Mouse (Mus musculus) neural tube, embryonic 13.5 days (tissue): Measurements from ENCODE around the gene Lmo3. TPM values are rescaled to one million over a fixed set of nuclear protein-coding genes. Genes with fewer than 3 reads are reported as not detected.

Experiments used
- ATAC-seq: fragments of 200-750 bp; cut with Nextera tagmentation; 2 replicates; pipeline ENCODE4 v1.8.0; 2017; ENCODE audit warnings: low read depth, mild to moderate bottlenecking, moderate TSS enrichment, moderate library complexity
- H3K27ac ChIP-seq: fragments of 300-500 bp; sonication (generic); replicated peaks from 2 replicates; pipeline ENCODE4 v1.5.1; 2015; ENCODE audit warnings: moderate library complexity, mild to moderate bottlenecking, inconsistent platforms
- H3K27me3 ChIP-seq: fragments of 300-500 bp; sonication (generic); 2 replicates; pipeline ENCODE4 v1.6.1; 2015; ENCODE audit warnings: mild to moderate bottlenecking, inconsistent platforms
- H3K36me3 ChIP-seq: fragments of 300-500 bp; sonication (generic); 2 replicates; pipeline ENCODE4 v1.6.1; 2015; ENCODE audit warnings: mild to moderate bottlenecking, inconsistent platforms
- H3K4me1 ChIP-seq: fragments of 300-500 bp; sonication (generic); replicated peaks from 2 replicates; pipeline ENCODE4 v1.6.1; 2015; ENCODE audit warnings: inconsistent platforms
- H3K4me2 ChIP-seq: fragments of 300-500 bp; sonication (generic); 2 replicates; pipeline ENCODE4 v1.6.1; 2015; ENCODE audit warnings: inconsistent platforms, mild to moderate bottlenecking, moderate library complexity
- H3K4me3 ChIP-seq: fragments of 300-500 bp; sonication (generic); 2 replicates; pipeline ENCODE4 v1.5.1; 2015; ENCODE audit warnings: mild to moderate bottlenecking, inconsistent platforms
- H3K9ac ChIP-seq: fragments of 300-500 bp; sonication (generic); 2 replicates; pipeline ENCODE4 v1.6.1; 2015; ENCODE audit warnings: moderate library complexity, mild to moderate bottlenecking, inconsistent platforms
- H3K9me3 ChIP-seq: fragments of 300-500 bp; sonication (generic); 2 replicates; pipeline ENCODE4 v1.6.1; 2016; ENCODE audit warnings: inconsistent platforms
- WGBS: fragments of 180-500 bp; shearing (Covaris S2); methylation state at CpG from one replicate; pipeline ENCODE4 v1.1.7; 2015; 5-methylcytosine and 5-hydroxymethylcytosine counted together
- polyA plus RNA-seq: library from polyadenylated mRNA; unstranded; fragments of >200 nt; fragmentation: Nextera tagmentation; extraction: Ambion mirVana; gene quantifications from 2 replicates; pipeline ENCODE4 v1.2.1, GENCODE M21; 2015

Lmo3 gene
- polyA plus RNA-seq, 1 experiment from 2014 or later = 44.9 TPM

GRCm38 (mm10) chr6:138421191-138421613 lies 160.6 kb downstream of the Lmo3 start:
- Histone ChIP-seq H3K4me1 (peaks cover 70% of the 10 kb centered on the region), H3K36me3 (no peaks in the 10 kb centered on the region), H3K27ac (peak overlapping the region; percentile 87), H3K9me3 (no peaks in the 10 kb centered on the region), H3K4me3 (peak overlapping the region; percentile 46), H3K27me3 (peaks cover 9% of the 10 kb centered on the region; the same call in 1 of the 2 replicates), H3K9ac (peak overlapping the region; percentile 70), H3K4me2 (peak overlapping the region; percentile 69)
- peak; percentile 51 for ATAC-seq
- WGBS = 1% methylated on average over 14 of the region's 14 CpGs

- Histone ChIP-seq H3K9ac (peak overlapping the region; percentile 70), H3K9me3 (no peaks in the 10 kb centered on the region), H3K36me3 (no peaks in the 10 kb centered on the region), H3K4me1 (peaks cover 63% of the 10 kb centered on the region), H3K27me3 (peaks cover 8% of the 10 kb centered on the region; the same call in 1 of the 2 replicates), H3K27ac (peak overlapping the region; percentile 87), H3K4me3 (peak overlapping the region; percentile 46), H3K4me2 (peak overlapping the region; percentile 69)
- ATAC-seq = peak; percentile 53
- WGBS = 4% methylated on average over 3 of the region's 3 CpGs
These were observed 161.3 kb downstream of the Lmo3 start for GRCm38 (mm10) chr6:138420536-138420891.

GRCm38 (mm10) chr6:138419871-138420535 lies 161.8 kb downstream of the Lmo3 start:
- Histone ChIP-seq H3K9ac (peak overlapping the region; percentile 70), H3K27me3 (peaks cover 8% of the 10 kb centered on the region; the same call in 1 of the 2 replicates), H3K9me3 (no peaks in the 10 kb centered on the region), H3K4me1 (peaks cover 58% of the 10 kb centered on the region), H3K4me3 (peak overlapping the region; percentile 46), H3K4me2 (peak overlapping the region; percentile 69), H3K36me3 (no peaks in the 10 kb centered on the region), H3K27ac (peak overlapping the region; percentile 87)
- 8% methylated on average over 8 of the region's 8 CpGs for WGBS
- ATAC-seq = peak; percentile 29; the same call in 1 of the 2 replicates

GRCm38 (mm10) chr6:138412075-138412474 lies 169.7 kb downstream of the Lmo3 start:
- H3K36me3 ChIP-seq = no peaks in the 10 kb centered on the region
- no peaks in the 10 kb centered on the region for H3K9me3 ChIP-seq
- no peaks in the 10 kb centered on the region for H3K4me1 ChIP-seq
- H3K4me3 ChIP-seq = no peak overlapping the region
- H3K9ac ChIP-seq = no peak overlapping the region
- no peak overlapping the region for H3K4me2 ChIP-seq
- no peak for ATAC-seq
- no peak overlapping the region for H3K27ac ChIP-seq
- H3K27me3 ChIP-seq = no peaks in the 10 kb centered on the region
- WGBS = 89% methylated on average over 3 of the region's 3 CpGs

GRCm38 (mm10) chr6:138402031-138402430 lies 179.7 kb downstream of the Lmo3 start:
- no peak overlapping the region for H3K27ac ChIP-seq
- H3K4me1 ChIP-seq = no peaks in the 10 kb centered on the region
- no peaks in the 10 kb centered on the region for H3K27me3 ChIP-seq
- no peaks in the 10 kb centered on the region for H3K9me3 ChIP-seq
- ATAC-seq = no peak
- H3K9ac ChIP-seq = no peak overlapping the region
- no peaks in the 10 kb centered on the region for H3K36me3 ChIP-seq
- no peak overlapping the region for H3K4me2 ChIP-seq
- 77% methylated on average over 6 of the region's 6 CpGs for WGBS
- no peak overlapping the region for H3K4me3 ChIP-seq

- H3K27ac ChIP-seq = no peak overlapping the region
- no peak overlapping the region for H3K4me2 ChIP-seq
- no peaks in the 10 kb centered on the region for H3K27me3 ChIP-seq
- no peak for ATAC-seq
- no peaks in the 10 kb centered on the region for H3K4me1 ChIP-seq
- WGBS = 87% methylated on average over 1 of the region's 1 CpGs
- no peak overlapping the region for H3K4me3 ChIP-seq
- H3K9me3 ChIP-seq = no peaks in the 10 kb centered on the region
- H3K36me3 ChIP-seq = no peaks in the 10 kb centered on the region
- H3K9ac ChIP-seq = no peak overlapping the region
These were observed 182.9 kb downstream of the Lmo3 start for GRCm38 (mm10) chr6:138398836-138399235.

- Histone ChIP-seq H3K9ac (no peak overlapping the region), H3K4me1 (peaks cover 7% of the 10 kb centered on the region; the same call in 1 of the 2 replicates), H3K9me3 (no peaks in the 10 kb centered on the region), H3K27ac (no peak overlapping the region), H3K4me3 (no peak overlapping the region), H3K36me3 (no peaks in the 10 kb centered on the region), H3K4me2 (no peak overlapping the region), H3K27me3 (no peaks in the 10 kb centered on the region)
- WGBS = 64% methylated on average over 5 of the region's 5 CpGs
- ATAC-seq = no peak
These were observed 190.7 kb downstream of the Lmo3 start for GRCm38 (mm10) chr6:138391085-138391484.

GRCm38 (mm10) chr6:138388168-138388936 lies 193.4 kb downstream of the Lmo3 start:
- H3K36me3 ChIP-seq = no peaks in the 10 kb centered on the region
- no peaks in the 10 kb centered on the region for H3K27me3 ChIP-seq
- WGBS = 60% methylated on average over 18 of the region's 18 CpGs
- H3K4me1 ChIP-seq = peaks cover 7% of the 10 kb centered on the region
- H3K9me3 ChIP-seq = no peaks in the 10 kb centered on the region
- no peak overlapping the region for H3K4me2 ChIP-seq
- H3K9ac ChIP-seq = no peak overlapping the region
- H3K4me3 ChIP-seq = no peak overlapping the region
- ATAC-seq = peak; percentile 56
- no peak overlapping the region for H3K27ac ChIP-seq

- Histone ChIP-seq H3K4me2 (no peak overlapping the region), H3K9me3 (no peaks in the 10 kb centered on the region), H3K4me1 (peaks cover 16% of the 10 kb centered on the region), H3K27me3 (no peaks in the 10 kb centered on the region), H3K4me3 (no peak overlapping the region), H3K9ac (no peak overlapping the region), H3K27ac (no peak overlapping the region), H3K36me3 (no peaks in the 10 kb centered on the region)
- 86% methylated on average over 1 of the region's 1 CpGs for WGBS
- ATAC-seq = no peak
These were observed 198.6 kb downstream of the Lmo3 start for GRCm38 (mm10) chr6:138383208-138383607.

- Histone ChIP-seq H3K9ac (no peak overlapping the region), H3K9me3 (no peaks in the 10 kb centered on the region), H3K36me3 (no peaks in the 10 kb centered on the region), H3K27ac (no peak overlapping the region), H3K4me2 (no peak overlapping the region), H3K27me3 (no peaks in the 10 kb centered on the region), H3K4me1 (no peaks in the 10 kb centered on the region), H3K4me3 (no peak overlapping the region)
- WGBS = 92% methylated on average over 2 of the region's 2 CpGs
- no peak for ATAC-seq
These were observed 210.6 kb downstream of the Lmo3 start for GRCm38 (mm10) chr6:138371176-138371575.

- H3K27ac ChIP-seq = no peak overlapping the region
- no peak overlapping the region for H3K4me3 ChIP-seq
- no peaks in the 10 kb centered on the region for H3K36me3 ChIP-seq
- no peaks in the 10 kb centered on the region for H3K9me3 ChIP-seq
- H3K27me3 ChIP-seq = no peaks in the 10 kb centered on the region
- no peak for ATAC-seq
- H3K4me1 ChIP-seq = no peaks in the 10 kb centered on the region
- H3K4me2 ChIP-seq = no peak overlapping the region
- H3K9ac ChIP-seq = no peak overlapping the region
- WGBS = 64% methylated on average over 5 of the region's 5 CpGs
These were observed 217.7 kb downstream of the Lmo3 start for GRCm38 (mm10) chr6:138364111-138364510.

- Histone ChIP-seq H3K9ac (no peak overlapping the region), H3K4me1 (no peaks in the 10 kb centered on the region), H3K9me3 (no peaks in the 10 kb centered on the region), H3K27me3 (no peaks in the 10 kb centered on the region), H3K4me3 (no peak overlapping the region), H3K36me3 (no peaks in the 10 kb centered on the region), H3K27ac (no peak overlapping the region), H3K4me2 (no peak overlapping the region)
- no peak for ATAC-seq
- WGBS = 81% methylated on average over 3 of the region's 3 CpGs
These were observed 231.0 kb downstream of the Lmo3 start for GRCm38 (mm10) chr6:138350587-138351345.
